9 mouse cellular contexts compared by ENCODE assay signal in genomic region chr10:93282526-93282964, GRCm38 (mm10). TPM values are rescaled to one million over a fixed set of nuclear protein-coding genes. Genes with fewer than 3 reads are reported as not detected.
DNase-seq lines count a peak whose midpoint lies in the region; TF ChIP-seq lines count a peak whose summit lies in the region.
"Had no signal": no experiment of that assay in that cellular context is flagged by ENCODE, and none has a peak within 500 bp of the region (broad histone marks: within the 10 kb centered on the region; RNA-seq: fewer than 3 reads in every experiment).

No protein-coding gene starts in this region.

- peak overlapping the region; percentile 80 for H3K27ac ChIP-seq in heart, adult 2 months
- H3K27ac ChIP-seq in olfactory bulb, adult 2 months (ENCODE audit: insufficient read depth, low read depth, low read length): peak overlapping the region; percentile 38; the same call in 1 of the 2 replicates

- peak; percentile 76 for DNase-seq in retina, postnatal 1 day
- no peak for DNase-seq in retina, embryonic 14.5 days (ENCODE audit: low spot score)
- peak in 1 of 2 experiments; percentile 77 for DNase-seq in heart, adult 2 months
- peak; percentile 70 for DNase-seq in kidney, adult 9 months
- no peak for DNase-seq in right cerebral cortex, postnatal 10 days (ENCODE audit: low spot score in 2 of 2)
- no peak for DNase-seq in layer of hippocampus, adult 11-12 months (ENCODE audit: low spot score)
- DNase-seq in ovary, adult 18-20 months (ENCODE audit: low spot score): no peak

- H3K79me2 ChIP-seq in heart, adult 2 months (replicated peaks; ENCODE audit: control insufficient read depth, insufficient read depth, low read length): peaks cover 1% of the 10 kb centered on the region; the same call in 1 of the 2 replicates

- H3K4me1 ChIP-seq in heart, adult 2 months (ENCODE audit: control insufficient read depth, insufficient read depth, low read length): peaks cover 45% of the 10 kb centered on the region
- peaks cover 38% of the 10 kb centered on the region for H3K4me1 ChIP-seq in olfactory bulb, adult 2 months (ENCODE audit: control insufficient read depth, insufficient read depth, low read length)

- no peak for TF ChIP-seq POLR2A in heart, adult 2 months (IDR thresholded peaks at IDR 0.05; ENCODE audit: insufficient read depth, low read depth, low read length)
- no peak for TF ChIP-seq POLR2A in olfactory bulb, adult 2 months (IDR thresholded peaks at IDR 0.05; ENCODE audit: insufficient read depth, low read depth, low read length)

- TF ChIP-seq EP300 in heart, adult 2 months (IDR thresholded peaks at IDR 0.05; ENCODE audit: insufficient read depth, low read depth, low read length): 0 out of 2 replicates have a peak, but pooled peaks have one; percentile 36

- H3K4me3 ChIP-seq in heart, adult 2 months: no peak overlapping the region
- no peak overlapping the region for H3K4me3 ChIP-seq in olfactory bulb, adult 2 months (ENCODE audit: insufficient read depth, low read depth, low read length)

- 50% methylated on average over 12 of the region's 12 CpGs for WGBS in heart, adult 2 months
- WGBS in olfactory bulb, adult 2 months: 27% methylated on average over 12 of the region's 12 CpGs

- peaks cover 23% of the 10 kb centered on the region for H3K36me3 ChIP-seq in heart, adult 2 months (ENCODE audit: control insufficient read depth, insufficient read depth, low read length)

- H3K9ac ChIP-seq in heart, adult 2 months (ENCODE audit: low read depth, low read length): no peak overlapping the region

- intact Hi-C loops in heart, adult 2 months (cut with DNase I): loop anchor here (10.0 kb wide), 1 partner anchor 218 kb away; no protein-coding TSS in a partner anchor

- H3K27me3 ChIP-seq in heart, adult 2 months (ENCODE audit: control insufficient read depth, insufficient read depth, low read length): no peaks in the 10 kb centered on the region
- H3K27me3 ChIP-seq: Patski had no signal

- TF ChIP-seq CTCF in heart, adult 2 months (IDR thresholded peaks at IDR 0.05): no peak
- TF ChIP-seq CTCF in olfactory bulb, adult 2 months (IDR thresholded peaks at IDR 0.05; ENCODE audit: insufficient read depth, low read depth, low read length): no peak

RNA-seq across cellular contexts. Expression of gene Elk3, which starts 28.4 kb away (rescaled TPM):
- 10 to 100 TPM; 33.8 to 39.4 TPM for total RNA-seq in heart, adult 2 months (2021)
- 31.9 and 32.1 TPM in 2 replicates for polyA plus RNA-seq in heart, adult 2 months (2012; rRNA removed)
- not detected in 2 replicates for polyA plus RNA-seq in olfactory bulb, adult 2 months (2012; ENCODE audit: insufficient read depth, insufficient read length, low replicate concordance, missing spikeins)

Comparison
In these comparisons a context has a peak if more than half of its experiments do, and no peak if none do; other contexts are left out.
1. DNase-seq: peak in retina, postnatal 1 day (single experiment) and kidney, adult 9 months (single experiment); none in retina, embryonic 14.5 days (single experiment), right cerebral cortex, postnatal 10 days (0 of 2), layer of hippocampus, adult 11-12 months (single experiment) and ovary, adult 18-20 months (single experiment).